Mouse (Mus musculus) common myeloid progenitor, adult 5-6 weeks (primary cell): ENCODE measurements around the gene Actr5. TPM values are rescaled to one million over a fixed set of nuclear protein-coding genes. Genes with fewer than 3 reads are reported as not detected.

Experiments
- ATAC-seq: replicated peaks from 2 replicates; pipeline ENCODE4 v1.8.0; 2016; ENCODE audit warnings: low read depth, mild to moderate bottlenecking, moderate TSS enrichment, inconsistent platforms; ENCODE audit not compliant: poor library complexity, severe bottlenecking
- total RNA-seq: library from RNA; stranded (forward); fragments of 200-1000, 187-1606 nt; gene quantifications from 2 replicates; pipeline ENCODE4 v1.2.3, GENCODE M21; 2017

The Actr5 gene
- total RNA-seq, 1 experiment from 2014 or later = 15.3 TPM

DNA sequence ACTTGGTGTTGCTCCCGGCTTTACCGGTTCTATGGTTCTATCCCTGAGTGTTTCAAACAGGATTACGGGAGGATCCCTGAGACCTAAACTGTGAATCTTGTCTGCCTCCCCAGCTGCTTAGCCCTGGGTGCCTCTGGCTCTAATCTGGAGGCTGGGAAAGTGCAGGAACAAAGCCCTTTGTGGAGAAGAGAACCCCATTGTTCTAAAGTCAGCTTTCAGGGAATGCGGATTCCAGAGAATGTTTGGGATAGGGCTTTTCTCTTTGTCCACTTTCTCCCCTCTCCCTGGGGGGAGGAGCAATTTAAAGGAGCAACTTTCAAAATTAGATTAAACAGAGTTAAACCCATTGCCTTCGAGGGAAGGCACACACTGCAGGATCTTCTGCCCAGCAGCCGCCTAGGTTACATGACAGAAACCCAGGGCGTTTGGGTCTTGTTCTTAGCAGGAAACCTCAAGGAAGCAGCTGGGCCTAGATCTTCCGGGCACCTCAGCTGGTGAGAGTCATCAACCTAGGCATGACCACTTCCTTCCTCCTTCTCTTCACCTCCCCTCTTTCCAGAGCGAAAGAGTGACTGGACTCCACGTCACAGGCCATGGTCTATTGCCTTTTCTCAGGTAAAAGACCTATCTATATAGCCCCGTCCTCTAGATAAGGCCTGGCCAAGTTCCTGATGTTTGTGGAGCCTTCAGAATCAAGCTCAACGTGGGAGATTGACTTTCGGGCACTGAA is 41.5 kb downstream of the Actr5 start:
- ATAC-seq = peak; percentile 85

DNA sequence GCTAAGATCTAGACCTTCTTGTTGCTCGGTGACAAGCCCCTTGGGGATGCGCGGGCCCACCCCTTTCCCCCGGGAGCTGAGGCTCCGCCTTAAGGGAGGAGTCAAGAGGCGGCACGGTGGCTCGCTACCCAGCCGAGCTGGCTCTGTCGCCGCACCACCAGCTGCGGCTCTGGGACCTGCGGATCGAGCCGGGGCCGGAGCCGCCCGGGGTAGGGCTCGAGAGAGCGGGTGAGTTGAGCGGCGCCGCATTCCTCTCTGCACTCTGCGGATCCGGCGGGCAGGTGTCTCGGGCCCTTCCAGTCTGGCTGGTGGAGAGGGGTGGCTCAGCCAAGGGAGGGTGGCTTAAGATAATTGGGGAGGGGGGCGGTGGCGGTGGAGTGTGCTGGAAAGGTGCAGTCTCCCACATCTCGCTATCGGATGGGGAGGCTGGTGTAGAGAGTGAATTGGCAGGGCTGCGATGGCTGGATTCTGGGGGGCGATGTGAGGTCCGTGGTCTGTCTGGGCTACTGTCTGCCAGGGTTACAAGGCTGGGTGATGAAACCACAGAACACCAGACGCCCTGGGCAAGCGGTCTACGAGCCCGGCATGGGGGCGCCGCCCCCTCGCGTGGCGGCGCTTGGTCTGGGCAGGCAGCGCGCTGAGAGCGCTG is 42.5 kb downstream of the Actr5 start:
- peak; percentile 65 for ATAC-seq

DNA sequence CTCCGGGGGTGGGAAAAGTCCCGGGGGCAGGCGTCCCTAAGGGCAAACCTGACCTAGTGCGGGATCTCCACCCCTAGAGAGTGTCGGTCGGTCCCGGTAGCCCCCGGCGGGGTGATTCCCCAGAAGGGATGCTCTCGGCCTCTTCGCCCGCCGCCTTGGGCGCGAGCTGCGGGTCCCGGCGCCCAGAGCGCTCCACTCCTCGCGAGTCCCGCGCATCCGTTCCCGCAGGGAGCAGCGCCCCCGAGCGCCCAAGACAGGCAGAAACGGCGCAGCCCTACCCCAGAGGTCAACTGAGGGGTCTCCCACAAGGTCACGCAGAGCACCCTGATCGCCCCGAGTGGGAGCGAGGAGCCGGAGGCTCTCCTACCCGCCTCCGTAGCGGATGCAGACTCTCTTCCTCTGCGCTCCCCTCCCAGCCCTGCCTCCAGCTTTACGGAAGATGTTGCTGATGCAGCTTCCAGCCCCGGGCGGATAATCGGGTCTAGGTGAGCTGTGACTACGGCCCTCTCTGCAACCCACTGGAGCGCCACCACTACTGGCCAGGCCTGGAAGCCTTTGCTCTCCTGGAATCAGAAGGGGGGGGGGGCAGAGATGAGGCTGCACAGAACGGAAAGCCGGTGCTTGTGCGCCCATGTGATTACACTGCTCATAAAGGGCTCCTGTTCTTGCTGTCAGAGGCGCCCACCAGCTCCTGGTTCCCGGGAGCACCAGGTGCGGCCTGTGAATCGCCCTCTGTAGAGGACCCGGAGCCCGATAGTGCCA is 43.2 kb downstream of the Actr5 start:
- ATAC-seq = no peak

DNA sequence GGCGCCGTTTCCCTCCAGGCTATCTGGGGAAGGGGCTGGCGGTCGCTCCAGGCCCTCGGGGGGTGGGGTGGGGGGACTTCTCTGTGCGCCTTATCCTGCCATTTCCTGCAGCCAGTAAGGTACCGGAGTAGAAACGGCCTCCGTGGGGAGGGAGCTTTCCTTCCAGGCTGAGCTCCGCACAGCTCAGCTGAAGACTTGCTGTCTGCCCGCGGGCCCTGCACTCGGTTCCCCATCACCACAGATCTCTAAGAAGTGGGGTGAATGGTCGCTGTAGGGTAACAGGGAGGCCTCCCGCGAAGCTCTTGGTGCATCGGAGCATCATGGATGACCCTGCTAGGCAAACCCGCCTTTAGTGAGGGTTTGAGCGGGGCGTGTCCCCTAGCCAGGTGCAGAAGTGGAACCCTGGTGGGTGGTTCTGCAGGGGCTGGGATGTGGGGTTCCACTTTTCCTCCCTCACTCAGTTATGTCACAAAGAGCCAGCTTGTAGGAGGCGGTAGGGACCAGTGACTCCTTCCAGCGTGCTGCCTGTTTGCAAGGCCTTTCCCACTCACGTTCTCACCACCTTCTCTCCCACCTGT is 43.8 kb downstream of the Actr5 start:
- no peak for ATAC-seq

DNA sequence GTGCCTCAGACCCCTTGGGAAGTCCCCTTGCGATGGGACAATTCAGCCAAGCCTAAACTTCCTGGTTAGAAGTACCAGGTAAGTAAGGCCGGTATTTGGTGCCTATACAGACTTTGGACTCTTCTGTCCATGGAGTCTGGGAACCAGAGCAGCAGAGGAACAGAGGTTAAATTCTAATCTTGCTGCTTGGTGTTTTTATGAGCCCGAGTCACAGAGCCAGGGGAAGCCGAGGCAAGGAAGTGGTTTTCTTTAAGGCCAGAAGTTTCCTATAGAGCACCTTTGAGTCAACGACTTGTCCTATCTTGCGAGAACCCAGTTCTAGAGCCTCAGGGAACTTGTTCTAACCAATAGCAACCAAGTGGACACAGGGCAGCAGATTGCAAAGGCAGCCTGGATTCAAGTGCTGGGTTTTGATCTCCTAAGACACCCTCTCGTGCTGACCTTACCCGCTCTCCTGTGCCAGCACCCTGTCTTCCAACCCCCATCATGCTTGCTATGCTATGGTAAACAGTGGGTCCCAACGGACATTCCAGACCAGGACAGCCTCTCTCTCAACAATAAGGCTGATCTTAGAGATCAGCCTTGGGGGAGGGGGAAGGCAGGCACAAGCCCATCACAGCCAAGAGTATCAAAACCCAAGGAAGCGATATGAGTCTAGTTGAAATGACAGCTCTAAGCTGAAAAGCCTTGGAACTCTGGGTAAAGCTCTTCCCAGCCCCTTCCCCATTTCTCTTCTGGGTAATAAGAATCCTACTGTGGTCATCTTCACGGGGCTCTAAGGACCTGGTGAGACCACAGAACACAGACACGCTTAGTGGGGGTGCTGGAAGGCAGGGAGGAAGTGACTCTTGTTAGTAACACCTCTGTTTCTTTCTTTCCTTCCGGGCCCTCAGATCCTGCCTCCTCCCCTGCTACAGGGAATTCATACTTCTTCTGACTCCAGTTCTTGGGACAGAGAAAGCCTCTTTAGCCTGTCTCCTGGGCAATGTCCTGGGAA is 44.8 kb downstream of the Actr5 start:
- no peak for ATAC-seq

DNA sequence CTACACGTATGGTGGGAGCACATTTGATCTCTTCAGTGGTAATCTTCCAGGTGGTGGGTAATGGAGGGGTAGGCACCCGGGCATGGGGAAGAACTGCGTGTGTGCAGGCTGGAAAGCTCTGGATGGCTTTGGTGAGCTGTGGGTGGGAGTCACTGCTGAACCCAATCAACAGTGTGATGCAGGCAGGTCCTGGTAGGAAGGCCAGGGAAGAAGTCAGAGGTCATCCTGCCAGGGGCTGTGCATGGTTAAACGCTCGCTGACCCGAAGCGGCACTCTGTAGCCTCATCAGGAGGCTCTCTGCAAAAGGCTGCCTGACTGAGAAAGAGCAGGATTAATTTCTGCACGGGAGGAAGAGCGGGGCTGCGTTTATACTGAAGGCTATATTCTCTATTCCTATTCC is 45.9 kb downstream of the Actr5 start:
- ATAC-seq = no peak

DNA sequence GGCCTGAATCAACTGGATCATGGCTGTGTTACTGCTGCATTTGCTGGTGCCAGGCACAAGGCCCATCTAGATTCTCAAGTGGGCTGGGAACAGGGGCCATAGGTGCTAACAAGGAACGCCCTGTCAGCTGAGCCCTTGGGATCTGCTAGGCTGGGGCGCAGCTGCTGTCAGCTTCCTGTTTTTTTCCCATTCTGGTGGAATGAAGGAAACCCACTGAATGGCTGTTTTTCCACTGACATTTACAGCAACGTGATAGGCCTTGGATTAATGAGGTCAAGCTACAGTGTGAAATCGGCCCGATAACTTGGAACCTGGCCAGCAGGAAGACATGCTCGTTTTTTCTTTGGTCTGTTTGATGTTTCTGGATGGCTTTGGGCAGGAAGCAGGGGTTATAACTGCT is 48.1 kb downstream of the Actr5 start:
- peak; percentile 43 for ATAC-seq

DNA sequence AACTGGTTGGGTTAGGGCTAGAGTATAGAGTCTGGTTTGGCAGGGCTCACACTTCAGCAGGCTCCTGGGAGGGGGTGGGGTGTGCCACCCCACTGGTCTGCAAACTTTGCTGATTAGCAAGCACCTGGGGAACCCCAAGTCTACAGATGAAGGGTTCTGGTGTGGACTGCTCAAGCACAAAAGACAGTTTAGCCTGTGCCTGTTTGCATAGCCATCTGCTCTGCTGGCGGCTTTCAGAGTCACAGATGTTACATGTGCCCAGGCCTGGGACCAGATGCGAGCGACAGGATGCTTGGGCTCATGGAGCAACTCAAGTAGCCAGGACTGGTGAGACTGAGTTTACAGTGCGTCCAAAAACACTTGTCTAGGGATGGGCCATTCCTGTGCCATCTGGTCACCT is 48.8 kb downstream of the Actr5 start:
- ATAC-seq = no peak

DNA sequence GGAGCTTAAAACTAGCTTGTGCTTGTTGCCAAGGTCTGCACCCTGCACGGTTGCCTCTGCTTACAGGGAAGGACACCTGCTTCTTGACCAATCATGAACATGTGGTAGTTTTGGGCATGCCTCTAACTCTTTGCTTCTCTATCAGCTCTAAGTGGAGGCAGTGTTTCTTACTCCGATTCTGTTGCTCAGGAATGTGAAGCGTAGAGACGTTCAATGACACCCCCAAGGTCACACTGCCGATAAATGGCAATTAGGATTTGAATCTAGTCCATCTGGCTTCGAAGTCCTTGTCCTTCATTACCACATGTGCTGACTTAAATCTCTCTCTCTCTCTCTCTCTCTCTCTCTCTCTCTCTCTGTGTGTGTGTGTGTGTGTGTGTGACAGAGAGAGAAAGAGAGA is 49.4 kb downstream of the Actr5 start:
- ATAC-seq = no peak

DNA sequence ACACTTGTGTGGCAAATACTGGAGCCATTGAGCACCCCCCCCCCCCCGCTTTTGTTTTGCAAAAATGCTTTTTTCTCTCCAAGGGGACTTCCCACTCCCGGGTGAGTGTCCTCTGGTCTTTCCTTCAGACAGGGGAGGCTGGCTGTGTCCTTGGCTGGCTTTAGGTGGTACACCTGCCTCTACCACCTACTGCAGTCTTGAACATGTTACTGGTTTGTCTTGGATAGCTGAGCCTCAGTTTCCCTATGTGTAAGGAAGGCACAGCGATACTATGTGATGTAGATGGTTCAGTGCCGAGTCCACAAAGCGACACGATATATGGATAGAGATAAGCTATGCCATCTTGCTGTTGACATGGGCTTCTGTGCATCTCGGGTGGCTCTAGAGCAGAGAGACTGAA is 50.1 kb downstream of the Actr5 start:
- no peak for ATAC-seq

DNA sequence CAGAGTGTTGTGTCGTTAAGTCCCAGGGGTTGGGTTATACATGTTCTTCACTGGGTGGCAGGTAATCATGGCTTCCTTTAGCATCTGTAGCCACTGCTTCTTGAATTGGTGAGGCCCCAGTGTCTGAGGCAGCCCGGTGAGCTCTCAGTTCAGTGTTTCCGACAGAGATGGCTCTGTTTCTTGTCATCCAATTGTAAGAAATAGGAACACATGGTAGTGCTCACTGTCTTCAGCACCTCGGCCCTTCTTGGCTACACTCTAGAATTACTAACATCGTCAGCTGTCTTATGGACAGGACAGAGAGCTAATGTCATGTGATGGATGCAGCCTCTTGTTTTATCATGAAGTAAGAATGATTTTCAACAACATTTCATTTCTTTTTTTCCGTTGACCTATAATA is 50.5 kb downstream of the Actr5 start:
- ATAC-seq = no peak

DNA sequence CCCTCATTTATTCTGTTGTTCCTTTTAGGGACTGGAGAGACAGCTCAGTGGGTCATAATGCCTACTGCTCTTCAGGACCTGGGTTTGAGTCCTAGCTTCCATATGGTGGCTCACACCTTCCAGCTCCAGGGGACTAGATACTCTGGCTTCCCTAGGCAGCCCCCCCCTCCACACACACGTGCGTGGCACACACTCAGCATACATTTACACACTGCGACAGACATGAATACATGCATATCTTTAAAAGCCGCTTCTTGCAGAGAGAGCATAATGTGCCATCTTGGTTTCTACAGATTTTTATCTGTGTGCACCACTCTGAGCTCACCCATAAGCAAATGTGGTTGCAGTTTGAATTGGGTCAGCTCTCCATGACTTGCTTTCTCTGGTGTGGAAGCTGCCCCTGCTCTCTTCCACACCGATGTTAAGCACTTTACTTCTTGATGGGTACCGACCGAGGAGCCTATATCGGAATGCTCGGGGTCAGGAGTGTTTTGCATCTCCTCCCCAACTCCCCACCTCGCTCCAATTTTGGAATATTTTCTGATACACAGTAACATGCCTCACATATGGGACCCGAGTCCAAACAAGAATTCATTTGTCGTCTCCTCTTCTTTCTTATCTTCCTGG is 51.3 kb downstream of the Actr5 start:
- no peak for ATAC-seq

DNA sequence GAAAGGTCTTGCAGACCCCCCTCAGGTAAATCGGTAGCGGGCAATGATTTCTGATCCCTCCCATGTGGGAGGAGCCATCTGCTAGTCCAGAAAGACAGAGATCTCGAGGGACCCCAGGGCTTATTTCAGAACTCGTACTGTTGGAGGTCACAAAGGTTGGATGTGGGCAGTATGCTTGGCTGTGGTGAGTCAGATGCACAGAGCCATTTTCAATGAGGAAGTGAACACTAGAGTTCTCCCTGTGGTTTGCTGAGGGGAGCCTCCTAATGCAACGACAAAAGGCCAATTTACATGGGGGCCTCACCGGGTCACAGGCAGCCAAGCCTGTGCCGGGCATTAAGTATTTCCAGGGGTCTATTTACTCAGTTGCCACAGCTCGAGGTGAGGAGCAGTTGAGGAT is 53.3 kb downstream of the Actr5 start:
- peak; percentile 90 for ATAC-seq

DNA sequence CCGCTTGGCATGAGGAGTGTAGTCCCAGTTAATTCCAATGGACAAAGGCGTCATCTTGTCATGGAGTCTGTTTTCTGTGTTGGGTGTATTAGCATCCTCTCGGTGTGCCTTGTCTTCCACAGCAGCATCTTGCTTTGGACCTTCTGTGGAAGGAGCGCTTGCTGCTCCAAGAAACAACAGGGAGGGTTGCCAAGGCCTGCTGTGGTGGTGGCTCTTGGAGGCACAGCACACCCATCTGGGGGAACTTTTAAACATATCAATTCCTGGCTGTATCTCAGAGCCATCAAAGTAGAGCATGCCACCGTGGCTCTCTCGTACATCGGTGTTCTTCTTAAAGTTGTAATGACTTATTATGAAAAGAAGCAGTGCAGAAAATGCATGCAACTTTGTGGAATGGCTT is 54.4 kb downstream of the Actr5 start:
- no peak for ATAC-seq

DNA sequence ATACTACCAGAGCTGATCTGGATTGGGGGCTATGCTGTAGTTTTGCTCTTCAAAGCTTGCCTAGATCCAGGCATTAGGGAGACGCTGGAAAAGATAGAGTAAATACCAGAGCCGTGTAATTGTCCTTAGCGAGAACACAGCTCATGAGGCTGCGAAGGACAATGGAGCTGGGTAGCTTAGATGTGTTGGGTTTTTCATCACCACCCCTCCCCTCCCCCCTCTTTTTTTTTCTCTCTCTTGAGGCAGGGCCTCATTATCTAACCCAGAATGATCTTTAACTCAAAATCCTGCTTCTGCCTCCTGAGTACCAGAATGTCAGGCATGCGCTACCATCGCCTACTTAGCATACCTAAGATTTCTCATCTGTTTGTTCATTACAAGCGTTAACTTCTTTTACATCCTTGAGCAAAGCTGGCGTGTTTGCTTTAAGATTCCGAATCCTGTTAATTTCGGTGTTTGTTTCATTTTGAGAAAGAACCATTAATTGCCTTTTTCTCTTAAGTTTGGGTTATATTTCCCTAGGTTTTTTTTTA is 55.7 kb downstream of the Actr5 start:
- ATAC-seq = no peak

DNA sequence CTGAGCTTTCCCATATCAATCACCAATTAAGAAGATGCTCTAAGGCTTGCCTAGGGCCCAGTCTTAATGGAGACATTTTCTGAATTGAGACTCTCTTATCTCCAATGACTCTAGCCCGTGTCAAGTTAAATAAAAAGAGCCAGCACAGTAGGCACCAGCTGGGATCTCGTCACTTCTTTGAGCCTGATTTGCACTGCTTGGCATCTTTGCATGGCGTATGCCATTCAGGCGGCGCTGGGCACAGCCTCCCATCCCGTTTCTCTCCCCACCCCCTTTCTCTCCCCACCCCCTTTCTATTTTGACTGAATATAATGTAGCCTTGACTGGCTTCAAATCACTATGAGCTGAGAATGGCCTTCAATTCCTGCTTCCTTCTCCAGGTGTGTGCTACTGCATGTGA is 57.0 kb downstream of the Actr5 start:
- no peak for ATAC-seq

DNA sequence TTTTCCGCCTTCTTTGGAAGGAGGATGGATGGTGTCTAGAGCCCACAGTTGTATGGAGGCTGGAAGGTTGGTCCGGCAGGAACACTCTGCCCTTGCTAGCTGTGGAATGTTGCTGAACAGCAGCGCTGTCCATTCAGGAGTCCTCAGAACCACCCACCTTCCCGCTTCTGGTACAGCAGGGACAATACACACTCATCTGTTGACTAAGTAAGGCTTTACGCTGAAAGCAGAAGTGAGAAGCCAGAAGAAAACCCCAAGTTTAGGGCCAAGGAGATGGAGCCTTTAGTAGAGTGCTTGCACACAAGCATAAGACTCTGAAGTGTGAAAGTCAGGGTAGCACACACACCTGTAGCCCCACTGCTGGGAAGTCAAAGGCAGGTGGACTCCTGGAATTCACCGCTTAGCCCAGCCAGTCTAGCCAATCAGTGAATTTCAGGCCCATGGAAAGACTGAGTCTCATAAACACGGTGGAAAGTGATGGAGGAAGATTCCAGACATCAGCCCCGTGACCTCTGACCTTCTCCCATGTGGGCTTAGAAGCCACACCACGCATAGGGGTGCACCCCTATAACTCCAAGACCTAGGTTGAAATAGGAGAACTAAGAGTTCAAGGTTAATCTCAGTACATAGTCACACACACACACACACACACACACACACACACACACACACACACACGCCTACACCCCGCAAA is 57.8 kb downstream of the Actr5 start:
- peak; percentile 57 for ATAC-seq

DNA sequence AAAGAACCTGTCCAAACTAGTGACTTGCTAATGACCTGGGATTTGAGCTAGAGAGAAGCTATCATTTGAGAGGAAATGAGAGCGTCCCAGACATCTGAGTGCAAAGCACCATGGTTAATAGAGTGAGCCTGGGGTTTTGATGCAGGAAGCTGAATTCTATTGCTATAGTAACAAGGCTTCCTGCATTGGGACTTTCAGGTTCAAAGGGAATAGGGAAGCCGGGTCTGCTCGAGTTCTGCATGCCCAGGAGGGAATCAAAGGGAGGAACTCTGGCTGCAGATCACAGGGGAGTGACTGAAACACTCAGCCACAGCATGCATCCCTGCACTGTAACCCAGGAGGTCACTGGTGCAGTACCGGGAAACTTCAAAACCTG is 58.3 kb downstream of the Actr5 start:
- ATAC-seq = peak; percentile 82
